Mouse (Mus musculus) CH12.LX (cell line): ENCODE data around the gene Cfap126. TPM values are rescaled to one million over a fixed set of nuclear protein-coding genes. Genes with fewer than 3 reads are reported as not detected.

ENCODE experiments used
- DNase-seq: peaks from one replicate; pipeline ENCODE4 v3.0.0-alpha.2; 2013; ENCODE audit errors: extremely low read depth
- H3K27ac ChIP-seq: 2 replicates; pipeline ENCODE4 v1.5.1; 2012; ENCODE audit warnings: low read depth, mild to moderate bottlenecking, control low read depth, moderate library complexity; ENCODE audit not compliant: insufficient read depth
- H3K27me3 ChIP-seq: replicated peaks from 2 replicates; pipeline ENCODE3; 2012; ENCODE audit warnings: inconsistent platforms
- H3K36me3 ChIP-seq, 2 experiments: replicated peaks in 1 of 2; 2 replicates each; pipeline versions ENCODE3 to v1.6.1; 2012; ENCODE audit warnings: inconsistent platforms in 1 of 2, low read length in 1 of 2, mild to moderate bottlenecking in 1 of 2, mixed read lengths in 1 of 2, moderate library complexity in 1 of 2; ENCODE audit not compliant: control insufficient read depth in 1 of 2, insufficient read depth in 1 of 2
- H3K4me1 ChIP-seq, 2 experiments: 2 replicates each; pipeline ENCODE4 v1.6.1; 2012; ENCODE audit warnings: inconsistent platforms in 1 of 2, moderate library complexity in 1 of 2; ENCODE audit not compliant: insufficient read depth in 2 of 2, control insufficient read depth in 1 of 2
- H3K4me2 ChIP-seq: 2 replicates; pipeline ENCODE4 v1.6.1; 2012; ENCODE audit warnings: low read depth, mild to moderate bottlenecking, control low read depth; ENCODE audit not compliant: poor library complexity, insufficient read depth, severe bottlenecking
- H3K4me3 ChIP-seq, 3 experiments: fragments of 150-350 bp in 1 of 3; sonication (generic) in 1 of 3; replicated peaks in 1 of 3; 2 replicates each; pipeline versions ENCODE3 to v1.5.1; 2011 to 2012; ENCODE audit warnings: low read depth in 2 of 3, low read length in 2 of 3, mild to moderate bottlenecking in 2 of 3, moderate library complexity in 2 of 3, control low read depth in 1 of 3, improper control_type of control experiment in 1 of 3, inconsistent platforms in 1 of 3, mixed read lengths in 1 of 3; ENCODE audit not compliant: poor library complexity in 1 of 3
- H3K79me2 ChIP-seq: replicated peaks from 2 replicates; pipeline ENCODE4 v1.6.1; 2012; ENCODE audit warnings: mild to moderate bottlenecking, moderate library complexity; ENCODE audit not compliant: control insufficient read depth, poor library complexity, insufficient read depth, severe bottlenecking; ENCODE audit errors: extremely low read depth
- H3K9ac ChIP-seq: 2 replicates; pipeline ENCODE4 v1.6.1; 2012; ENCODE audit warnings: low read depth, mild to moderate bottlenecking, control low read depth, moderate library complexity; ENCODE audit not compliant: insufficient read depth
- H3K9me3 ChIP-seq: replicated peaks from 2 replicates; pipeline ENCODE3; 2012; ENCODE audit warnings: low read length, inconsistent platforms, mixed read lengths
- CTCF ChIP-seq, 2 experiments: IDR thresholded peaks in 1 of 2; conservative IDR thresholded peaks in 1 of 2; 2 replicates each; pipeline ENCODE4 v1.5.1; 2011 to 2012; ENCODE audit warnings: low read depth in 2 of 2, low read length in 2 of 2, improper control_type of control experiment in 1 of 2, inconsistent platforms in 1 of 2, mild to moderate bottlenecking in 1 of 2, moderate library complexity in 1 of 2
- ELF1 ChIP-seq: IDR thresholded peaks from 2 replicates; pipeline ENCODE4 v1.6.1; 2014; ENCODE audit warnings: low read depth, mild to moderate bottlenecking, inconsistent platforms, low read length, improper control_type of control experiment
- EP300 ChIP-seq: IDR thresholded peaks from 2 replicates; pipeline ENCODE4 v1.6.1; 2011; ENCODE audit warnings: low read length, improper control_type of control experiment
- HCFC1 ChIP-seq: IDR thresholded peaks from 2 replicates; pipeline ENCODE4 v1.6.1; 2012; ENCODE audit warnings: low read depth, mild to moderate bottlenecking, inconsistent platforms, low read length, improper control_type of control experiment
- IRF4 ChIP-seq: IDR thresholded peaks from 2 replicates; pipeline ENCODE4 v1.6.1; 2014; ENCODE audit warnings: low read depth, mild to moderate bottlenecking, inconsistent platforms, low read length, improper control_type of control experiment
- MAZ ChIP-seq: IDR thresholded peaks from 2 replicates; pipeline ENCODE4 v1.6.1; 2012; ENCODE audit warnings: low read depth, mild to moderate bottlenecking, inconsistent platforms, low read length, improper control_type of control experiment, moderate library complexity
- MXI1 ChIP-seq: IDR thresholded peaks from 2 replicates; pipeline ENCODE4 v1.6.1; 2011; ENCODE audit warnings: mild to moderate bottlenecking, low read depth, low read length, improper control_type of control experiment
- POLR2AphosphoS2 ChIP-seq: IDR thresholded peaks from 2 replicates; pipeline ENCODE4 v1.6.1; 2011; ENCODE audit warnings: low read depth, low read length, improper control_type of control experiment
- RAD21 ChIP-seq: IDR thresholded peaks from 2 replicates; pipeline ENCODE4 v1.6.1; 2011; ENCODE audit warnings: low read depth, mild to moderate bottlenecking, low read length, improper control_type of control experiment, moderate library complexity
- dilution Hi-C: fragments of 300-500 bp; cut with MboI; formaldehyde crosslinking; loops from 2 replicates; pipeline ENCODE4 v1.14.3; 2020; ENCODE audit warnings: low sequenced_read_pairs; ENCODE audit not compliant: extremely low pct_unique_long_range_greater_than_20kb, extremely low pct_ligation_motif_present
- in situ Hi-C: fragments of 300-500 bp; cut with MboI; formaldehyde crosslinking; loops from 3 replicates; pipeline ENCODE4 v1.14.3; 2019; ENCODE audit warnings: low sequenced_read_pairs, low pct_ligation_motif_present, low pct_unique_long_range_greater_than_20kb, mixed read lengths
- polyA plus RNA-seq: library from polyadenylated mRNA; unstranded; fragments of >175 nt; gene quantifications from 2 replicates; pipeline ENCODE4 v1.2.1, GENCODE M21; 2012; ENCODE audit warnings: low read depth; ENCODE audit not compliant: insufficient read length
- total RNA-seq, 2 experiments: library from RNA; depleted of rRNA; stranded (reverse); fragments of 300-350 nt in 1 of 2; fragments of >200 nt in 1 of 2; gene quantifications; 2 replicates each; pipeline ENCODE4 v1.2.3; 2012 to 2014

The Cfap126 gene
- total and polyA plus RNA-seq, 3 experiments, result 0.79 to 3.4 (median 2.0) TPM

DNA sequence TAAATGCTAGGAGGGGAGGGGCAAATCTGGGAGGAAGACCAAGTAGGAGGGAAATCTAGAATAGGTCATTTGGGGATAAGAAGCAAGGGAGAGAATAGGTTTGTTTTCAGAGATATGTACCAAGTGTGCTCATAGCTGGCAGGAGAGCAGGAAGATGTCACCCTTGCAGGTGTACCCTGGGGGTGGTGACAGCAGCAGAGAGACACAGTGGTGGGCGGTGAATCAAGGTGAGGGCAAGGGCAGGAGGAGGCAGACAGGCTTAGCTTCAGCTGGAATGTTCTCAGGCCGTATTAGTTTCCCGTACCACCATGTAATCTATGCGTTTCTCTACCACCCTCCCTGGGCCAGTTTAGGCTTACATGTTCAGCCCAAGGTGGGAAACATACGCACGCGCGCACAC is 59.1 kb downstream of the Cfap126 start:
- TF ChIP-seq CTCF (conservative IDR thresholded peaks at IDR 0.05 in 1 of 2, IDR thresholded peaks at IDR 0.05 in 1 of 2; ENCODE audit: low read depth in 2 of 2, low read length in 2 of 2) (no peak), POLR2AphosphoS2 (no peak), MXI1 (no peak), MAZ (no peak), HCFC1 (no peak), RAD21 (no peak), EP300 (no peak), IRF4 (no peak), ELF1 (no peak)
- Histone ChIP-seq H3K27me3 (peaks cover 25% of the 10 kb centered on the region), H3K27ac (no peak overlapping the region), H3K79me2 (no peaks in the 10 kb centered on the region), H3K4me3 (no peak overlapping the region), H3K4me2 (no peak overlapping the region), H3K9me3 (no peaks in the 10 kb centered on the region), H3K4me1 (no peaks in the 10 kb centered on the region), H3K9ac (no peak overlapping the region), H3K36me3 (no peaks in the 10 kb centered on the region)
- no peak for DNase-seq
- dilution Hi-C loops, result no loop called here
- in situ Hi-C loops, result no loop called here

Other genes with a start within 250 kb of the Cfap126 start
Only the 20 nearest of the 25 such genes appear.
- gene Dusp12, start 228.4 kb upstream of the Cfap126 start, total RNA-seq (2012; rRNA removed), result 30.9 and 37.2 TPM in 2 replicates
- 41.7 and 49.4 TPM in 2 replicates for gene Dusp12, start 228.4 kb upstream of the Cfap126 start, total RNA-seq (2014; rRNA removed)
- 30.4 and 36.5 TPM in 2 replicates for gene Dusp12, start 228.4 kb upstream of the Cfap126 start, polyA plus RNA-seq
- not detected in 2 replicates for gene Fcrlb, start 201.0 kb upstream of the Cfap126 start, total RNA-seq (2012; rRNA removed)
- gene Fcrlb, start 201.0 kb upstream of the Cfap126 start, total RNA-seq (2014; rRNA removed), result not detected in 2 replicates
- not detected in 2 replicates for gene Fcrlb, start 201.0 kb upstream of the Cfap126 start, polyA plus RNA-seq
- gene Fcrla, start 186.3 kb upstream of the Cfap126 start, total RNA-seq (2012; rRNA removed), result 10.6 and 18.5 TPM in 2 replicates
- gene Fcrla, start 186.3 kb upstream of the Cfap126 start, total RNA-seq (2014; rRNA removed), result 30.6 and 34.8 TPM in 2 replicates
- 15.4 and 17.7 TPM in 2 replicates for gene Fcrla, start 186.3 kb upstream of the Cfap126 start, polyA plus RNA-seq
- 20.2 and 31.8 TPM in 2 replicates for gene Fcgr2b, start 137.4 kb upstream of the Cfap126 start, total RNA-seq (2012; rRNA removed)
- 29.5 and 31.1 TPM in 2 replicates for gene Fcgr2b, start 137.4 kb upstream of the Cfap126 start, total RNA-seq (2014; rRNA removed)
- 36.1 and 44.3 TPM in 2 replicates for gene Fcgr2b, start 137.4 kb upstream of the Cfap126 start, polyA plus RNA-seq
- gene Fcgr4, start 95.0 kb upstream of the Cfap126 start, total RNA-seq (2012; rRNA removed), result 48.4 and 56.8 TPM in 2 replicates
- gene Fcgr4, start 95.0 kb upstream of the Cfap126 start, total RNA-seq (2014; rRNA removed), result 41.8 and 50.2 TPM in 2 replicates
- gene Fcgr4, start 95.0 kb upstream of the Cfap126 start, polyA plus RNA-seq, result 46.7 and 52.8 TPM in 2 replicates
- gene Fcgr3, start 49.0 kb upstream of the Cfap126 start, total RNA-seq (2012; rRNA removed), result 4.3 and 8.5 TPM in 2 replicates
- 6.1 and 6.3 TPM in 2 replicates for gene Fcgr3, start 49.0 kb upstream of the Cfap126 start, total RNA-seq (2014; rRNA removed)
- gene Fcgr3, start 49.0 kb upstream of the Cfap126 start, polyA plus RNA-seq, result 2.6 and 3.7 TPM in 2 replicates
- 79.4 and 87.5 TPM in 2 replicates for gene Sdhc, start 36.7 kb downstream of the Cfap126 start, total RNA-seq (2012; rRNA removed)
- gene Sdhc, start 36.7 kb downstream of the Cfap126 start, total RNA-seq (2014; rRNA removed), result 178 and 205 TPM in 2 replicates
- 120 and 153 TPM in 2 replicates for gene Sdhc, start 36.7 kb downstream of the Cfap126 start, polyA plus RNA-seq
- 0.04 and 0.21 TPM in 2 replicates for gene Mpz, start 36.8 kb downstream of the Cfap126 start, total RNA-seq (2012; rRNA removed)
- not detected in 2 replicates for gene Mpz, start 36.8 kb downstream of the Cfap126 start, total RNA-seq (2014; rRNA removed)
- gene Mpz, start 36.8 kb downstream of the Cfap126 start, polyA plus RNA-seq, result 0.26 and 0.49 TPM in 2 replicates
- gene Pcp4l1, start 82.3 kb downstream of the Cfap126 start, total RNA-seq (2012; rRNA removed), result not detected in 2 replicates
- gene Pcp4l1, start 82.3 kb downstream of the Cfap126 start, total RNA-seq (2014; rRNA removed), result not detected in 2 replicates
- not detected in 2 replicates for gene Pcp4l1, start 82.3 kb downstream of the Cfap126 start, polyA plus RNA-seq
- 1.2 and 1.6 TPM in 2 replicates for gene Nr1i3, start 100.1 kb downstream of the Cfap126 start, total RNA-seq (2012; rRNA removed)
- gene Nr1i3, start 100.1 kb downstream of the Cfap126 start, total RNA-seq (2014; rRNA removed), result not detected in 2 replicates
- 0.10 and 0.23 TPM in 2 replicates for gene Nr1i3, start 100.1 kb downstream of the Cfap126 start, polyA plus RNA-seq
- gene Tomm40l, start 108.6 kb downstream of the Cfap126 start, total RNA-seq (2012; rRNA removed), result 37.1 and 37.6 TPM in 2 replicates
- gene Tomm40l, start 108.6 kb downstream of the Cfap126 start, total RNA-seq (2014; rRNA removed), result 34.4 and 36.0 TPM in 2 replicates
- 24.7 and 32.8 TPM in 2 replicates for gene Tomm40l, start 108.6 kb downstream of the Cfap126 start, polyA plus RNA-seq
- 5.3 and 6.2 TPM in 2 replicates for gene Apoa2, start 111.1 kb downstream of the Cfap126 start, total RNA-seq (2012; rRNA removed)
- 3.0 and 3.7 TPM in 2 replicates for gene Apoa2, start 111.1 kb downstream of the Cfap126 start, total RNA-seq (2014; rRNA removed)
- gene Apoa2, start 111.1 kb downstream of the Cfap126 start, polyA plus RNA-seq, result 3.1 and 4.9 TPM in 2 replicates
- 10.1 and 13.6 TPM in 2 replicates for gene Fcer1g, start 120.4 kb downstream of the Cfap126 start, total RNA-seq (2012; rRNA removed)
- gene Fcer1g, start 120.4 kb downstream of the Cfap126 start, total RNA-seq (2014; rRNA removed), result 22.7 and 31.3 TPM in 2 replicates
- gene Fcer1g, start 120.4 kb downstream of the Cfap126 start, polyA plus RNA-seq, result 35.6 and 51.2 TPM in 2 replicates
- gene Adamts4, start 136.5 kb downstream of the Cfap126 start, total RNA-seq (2012; rRNA removed), result 0.13 and 0.25 TPM in 2 replicates
- 0.04 and 0.08 TPM in 2 replicates for gene Adamts4, start 136.5 kb downstream of the Cfap126 start, total RNA-seq (2014; rRNA removed)
- 0.09 and 0.19 TPM in 2 replicates for gene Adamts4, start 136.5 kb downstream of the Cfap126 start, polyA plus RNA-seq
- 244 and 265 TPM in 2 replicates for gene Ndufs2, start 137.5 kb downstream of the Cfap126 start, total RNA-seq (2012; rRNA removed)
- 239 and 242 TPM in 2 replicates for gene Ndufs2, start 137.5 kb downstream of the Cfap126 start, total RNA-seq (2014; rRNA removed)
- gene Ndufs2, start 137.5 kb downstream of the Cfap126 start, polyA plus RNA-seq, result 242 and 264 TPM in 2 replicates
- gene B4galt3, start 156.4 kb downstream of the Cfap126 start, total RNA-seq (2012; rRNA removed), result 27.4 and 27.8 TPM in 2 replicates
- gene B4galt3, start 156.4 kb downstream of the Cfap126 start, total RNA-seq (2014; rRNA removed), result 18.3 and 19.3 TPM in 2 replicates
- 23.1 TPM in 2 replicates for gene B4galt3, start 156.4 kb downstream of the Cfap126 start, polyA plus RNA-seq
- 12.4 and 13.6 TPM in 2 replicates for gene Ppox, start 167.3 kb downstream of the Cfap126 start, total RNA-seq (2012; rRNA removed)
- 10.5 and 13.7 TPM in 2 replicates for gene Ppox, start 167.3 kb downstream of the Cfap126 start, total RNA-seq (2014; rRNA removed)
- gene Ppox, start 167.3 kb downstream of the Cfap126 start, polyA plus RNA-seq, result 13.9 and 15.1 TPM in 2 replicates
- gene Usp21, start 174.1 kb downstream of the Cfap126 start, total RNA-seq (2012; rRNA removed), result 13.1 and 14.2 TPM in 2 replicates
- gene Usp21, start 174.1 kb downstream of the Cfap126 start, total RNA-seq (2014; rRNA removed), result 7.1 and 8.5 TPM in 2 replicates
- gene Usp21, start 174.1 kb downstream of the Cfap126 start, polyA plus RNA-seq, result 34.3 and 37.6 TPM in 2 replicates
- 98.4 and 120 TPM in 2 replicates for gene Ufc1, start 181.1 kb downstream of the Cfap126 start, total RNA-seq (2012; rRNA removed)
- gene Ufc1, start 181.1 kb downstream of the Cfap126 start, total RNA-seq (2014; rRNA removed), result 115 and 121 TPM in 2 replicates
- gene Ufc1, start 181.1 kb downstream of the Cfap126 start, polyA plus RNA-seq, result 71.4 and 76.2 TPM in 2 replicates
- gene Dedd, start 215.2 kb downstream of the Cfap126 start, total RNA-seq (2012; rRNA removed), result 18.7 and 21.5 TPM in 2 replicates
- 13.1 and 14.5 TPM in 2 replicates for gene Dedd, start 215.2 kb downstream of the Cfap126 start, total RNA-seq (2014; rRNA removed)
- 34.5 and 35.8 TPM in 2 replicates for gene Dedd, start 215.2 kb downstream of the Cfap126 start, polyA plus RNA-seq